20 mouse cellular contexts compared by ENCODE assay signal in the genomic region with DNA sequence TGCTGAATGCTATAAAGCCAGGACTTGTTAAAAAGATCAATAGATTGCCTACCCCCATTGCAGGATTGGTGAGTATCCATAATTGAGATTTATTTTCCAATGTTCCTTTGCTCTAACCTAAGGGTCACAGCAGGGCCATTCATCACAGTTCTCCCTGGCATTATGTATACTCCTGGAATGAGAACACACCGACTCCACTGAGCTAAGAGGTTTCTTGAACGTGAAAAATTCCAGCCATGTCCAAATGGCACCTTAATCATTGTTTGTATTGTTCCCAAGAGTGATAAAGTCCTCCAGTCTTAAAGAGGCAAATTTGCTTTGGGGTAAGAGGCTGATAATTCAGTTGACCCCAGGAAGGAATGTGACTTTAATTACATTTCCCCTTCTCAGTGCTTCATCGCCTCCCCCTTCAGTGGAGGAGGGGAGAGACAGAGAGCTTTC.
DNase-seq lines count a peak whose midpoint lies in the region; ATAC-seq and TF ChIP-seq lines count a peak whose summit lies in the region.
"Had no signal": no experiment of that assay in that cellular context is flagged by ENCODE, and none has a peak within 500 bp of the region (broad histone marks: within the 10 kb centered on the region; RNA-seq: fewer than 3 reads in every experiment).

No protein-coding gene starts in this region.

- no peak overlapping the region for H3K9ac ChIP-seq in hindbrain, embryonic 15.5 days
- H3K9ac ChIP-seq in hindbrain, postnatal 0 days (replicated peaks; ENCODE audit: low read length) = no peak overlapping the region
- H3K9ac ChIP-seq: forebrain, postnatal 0 days; limb, embryonic 15.5 days had no signal

- ATAC-seq in hindbrain, embryonic 15.5 days (ENCODE audit: low FRiP score, low read depth) = peak; percentile 42; the same call in 1 of the 2 replicates
- ATAC-seq in hindbrain, postnatal 0 days = no peak
- ATAC-seq: activated CD4-positive, CD25-positive, alpha-beta regulatory T cell, adult 4 months; forebrain, postnatal 0 days; inflammation-experienced regulatory T-cells, adult 6 months had no signal

- 45% methylated on average over 3 of the region's 3 CpGs for WGBS in hindbrain, embryonic 15.5 days
- WGBS in hindbrain, postnatal 0 days = 54% methylated on average over 3 of the region's 3 CpGs

- H3K4me1 ChIP-seq in hindbrain, embryonic 15.5 days (replicated peaks) = no peaks in the 10 kb centered on the region
- H3K4me1 ChIP-seq in hindbrain, postnatal 0 days (ENCODE audit: insufficient read depth, low read length) = no peaks in the 10 kb centered on the region

- no peak for TF ChIP-seq CTCF in hindbrain, postnatal 0 days (IDR thresholded peaks at IDR 0.05; ENCODE audit: low read depth)

- 0 out of 2 replicates have a peak, but pooled peaks cover 3% of the 10 kb centered on the region for H3K9me3 ChIP-seq in hindbrain, embryonic 15.5 days
- H3K9me3 ChIP-seq in hindbrain, postnatal 0 days (ENCODE audit: low read length) = no peaks in the 10 kb centered on the region
- H3K9me3 ChIP-seq: limb, embryonic 15.5 days had no signal

- H3K27me3 ChIP-seq in hindbrain, embryonic 15.5 days = no peaks in the 10 kb centered on the region
- H3K27me3 ChIP-seq in hindbrain, postnatal 0 days (ENCODE audit: insufficient read depth, low read length) = no peaks in the 10 kb centered on the region
- H3K27me3 ChIP-seq: limb, embryonic 15.5 days had no signal

- H3K36me3 ChIP-seq in hindbrain, embryonic 15.5 days = no peaks in the 10 kb centered on the region
- no peaks in the 10 kb centered on the region for H3K36me3 ChIP-seq in hindbrain, postnatal 0 days (ENCODE audit: insufficient read depth, low read length)
- H3K36me3 ChIP-seq: limb, embryonic 15.5 days; midbrain, embryonic 10.5 days had no signal

- DNase-seq in hindbrain, postnatal 0 days (ENCODE audit: low spot score) = no peak
- peak; percentile 69 for DNase-seq in embryo, embryonic 10 days (ENCODE audit: low spot score)
- DNase-seq in forelimb bud, embryonic 11.5 days (ENCODE audit: low read depth, low spot score) = peak; percentile 45
- DNase-seq in lung, postnatal 4 days = peak; percentile 32 to 39
- DNase-seq in frontal cortex, postnatal 10 days (ENCODE audit: low spot score in 2 of 2) = no peak
- DNase-seq in kidney, postnatal 25 days = no peak
- no peak for DNase-seq in B cell, adult 2 months
- DNase-seq: adrenal gland, postnatal 25 days; cerebellum, adult 8-10 months; forebrain, postnatal 0 days; gastrocnemius, postnatal 14 days; heart, postnatal 10 days; kidney, adult 9 months; kidney, postnatal 4 days; thymus, postnatal 14 days had no signal

- H3K4me3 ChIP-seq in hindbrain, embryonic 15.5 days = no peak overlapping the region
- H3K4me3 ChIP-seq in hindbrain, postnatal 0 days (ENCODE audit: low read length) = no peak overlapping the region
- H3K4me3 ChIP-seq: limb, embryonic 15.5 days; midbrain, embryonic 10.5 days had no signal

- no peak overlapping the region for H3K27ac ChIP-seq in hindbrain, embryonic 15.5 days (replicated peaks)
- H3K27ac ChIP-seq in hindbrain, postnatal 0 days = no peak overlapping the region
- H3K27ac ChIP-seq: limb, embryonic 15.5 days; midbrain, embryonic 10.5 days had no signal

- H3K4me2 ChIP-seq in hindbrain, embryonic 15.5 days = no peak overlapping the region
- H3K4me2 ChIP-seq in hindbrain, postnatal 0 days (ENCODE audit: low read depth, low read length) = no peak overlapping the region
- H3K4me2 ChIP-seq: limb, embryonic 15.5 days had no signal

Comparison
In these comparisons a context has a peak if more than half of its experiments do, and no peak if none do; other contexts are left out.
1. DNase-seq: peak in embryo, embryonic 10 days (single experiment), forelimb bud, embryonic 11.5 days (single experiment) and lung, postnatal 4 days (2 of 2); none in hindbrain, postnatal 0 days (single experiment), frontal cortex, postnatal 10 days (0 of 2), kidney, postnatal 25 days (0 of 2) and B cell, adult 2 months (0 of 2).